Mouse (Mus musculus) gonadal fat pad, adult 2 months (tissue): ENCODE measurements at regions not wholly inside any gene's neighbourhood (a gene's known extent, or its start where the extent isn't known, plus 50 kb on each side); places are given as distances from the start of the nearest gene placed in this dataset.
"Not testable (repeated sequence)": the region's sequence is repeated elsewhere in the genome, so short reads cannot be mapped to it uniquely, and the experiment has no call there.

ENCODE experiments used
- DNase-seq: peaks from one replicate; pipeline ENCODE4 v3.0.0-alpha.2; 2012; ENCODE audit warnings: low read depth

DNA sequence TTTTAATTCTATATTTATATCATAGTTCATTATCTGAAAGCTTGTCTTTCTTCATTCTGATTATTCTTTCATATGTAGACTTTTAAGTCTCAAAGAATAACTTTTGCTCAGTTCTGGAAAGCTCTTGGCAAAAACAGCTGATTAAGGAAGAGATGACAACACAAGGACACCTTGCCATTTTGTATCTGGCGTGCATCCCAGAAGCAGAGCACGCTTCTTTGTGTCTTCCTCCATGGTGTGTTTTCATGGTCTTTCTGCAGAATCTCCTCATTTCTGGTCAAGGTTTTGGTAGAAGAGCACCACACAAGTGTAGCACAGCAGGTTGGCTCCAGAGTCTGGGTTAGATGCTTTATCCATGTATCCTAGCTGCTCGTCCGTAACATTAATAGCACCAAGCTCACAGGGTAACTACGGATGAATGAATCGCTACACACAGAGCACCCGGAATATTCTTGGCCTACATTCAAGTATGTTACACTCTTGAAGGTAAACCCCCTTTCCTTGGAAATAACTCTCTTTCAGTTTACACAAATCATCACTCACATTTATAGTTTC, 148.9 kb upstream of the Ddhd1 start:
- DNase-seq = no peak

DNA sequence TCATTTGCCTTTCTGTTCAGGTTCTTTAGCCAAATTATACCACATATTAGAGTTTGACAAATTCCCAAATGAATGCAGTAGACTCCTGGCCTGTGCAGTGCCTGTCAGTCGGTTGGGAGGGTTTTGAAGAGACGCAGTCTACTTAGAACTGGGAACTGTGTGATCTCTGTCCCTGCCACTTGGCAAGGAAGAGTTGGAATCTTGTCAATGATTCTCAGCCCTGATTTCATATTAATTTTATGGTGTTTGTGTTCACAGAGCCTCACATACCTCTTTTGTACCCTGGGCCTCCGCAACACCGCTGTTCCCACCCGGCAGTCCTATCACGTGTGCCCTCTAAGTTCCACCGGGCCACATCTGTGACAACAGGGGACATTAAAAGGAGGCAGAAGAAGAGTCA, 149.8 kb upstream of the Ddhd1 start:
- DNase-seq = no peak

DNA sequence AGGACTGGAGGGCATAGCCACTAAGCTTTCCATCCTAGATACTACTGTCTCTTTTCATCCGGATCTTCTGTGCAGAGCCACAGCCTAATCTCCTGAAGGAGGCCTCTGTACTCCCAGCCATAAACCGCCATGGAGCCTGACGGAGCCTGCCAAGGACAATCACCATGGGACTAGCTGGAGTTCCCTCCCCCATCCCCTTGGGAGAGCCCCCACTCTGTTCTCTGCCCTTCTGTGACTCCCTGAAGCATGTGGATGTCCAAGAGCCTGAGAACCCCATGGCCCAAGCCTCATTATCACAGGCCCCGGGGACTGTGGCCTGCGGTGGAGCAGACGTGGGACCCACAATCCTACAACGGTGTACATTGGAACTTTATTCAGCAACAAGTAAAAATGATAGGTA, 151.5 kb upstream of the Ddhd1 start:
- DNase-seq = no peak

DNA sequence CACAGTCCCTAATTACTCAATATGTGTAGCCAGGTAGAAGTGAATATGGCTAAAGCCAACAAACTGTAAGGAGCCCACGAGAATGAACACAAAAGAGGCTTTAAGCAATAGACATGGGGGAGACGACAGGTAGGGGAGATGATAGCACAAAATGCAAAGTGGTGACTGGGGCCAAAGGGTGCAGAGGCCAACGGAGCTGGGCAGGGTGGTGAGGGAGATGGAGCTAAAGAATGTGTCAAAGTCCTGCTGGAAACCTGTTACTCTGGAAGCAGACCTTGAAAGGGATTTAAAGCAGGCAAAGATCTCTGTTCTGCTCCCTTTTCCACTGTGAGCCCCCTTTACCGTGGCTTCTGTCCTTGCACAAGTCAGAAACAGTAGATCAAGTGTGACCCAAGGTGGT, 152.2 kb upstream of the Ddhd1 start:
- no peak for DNase-seq

DNA sequence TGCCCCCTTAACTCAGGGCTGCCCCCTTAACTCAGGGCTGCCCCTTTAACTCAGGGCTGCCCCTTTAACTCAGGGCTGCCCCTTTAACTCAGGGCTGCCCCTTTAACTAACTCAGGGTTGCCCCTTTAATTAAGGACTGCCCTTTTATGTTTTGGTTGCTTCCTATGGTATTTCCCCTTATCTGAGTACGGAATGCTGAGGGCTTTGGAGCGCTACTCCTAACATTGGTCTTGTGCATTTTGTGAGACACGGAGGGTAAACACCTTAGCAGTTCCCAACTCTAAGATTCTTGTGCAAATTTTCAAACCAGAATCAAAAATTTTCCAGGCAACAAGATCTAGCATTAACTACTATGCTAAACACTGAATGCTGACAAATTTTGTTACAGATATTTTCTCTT, 152.7 kb upstream of the Ddhd1 start:
- no peak for DNase-seq

DNA sequence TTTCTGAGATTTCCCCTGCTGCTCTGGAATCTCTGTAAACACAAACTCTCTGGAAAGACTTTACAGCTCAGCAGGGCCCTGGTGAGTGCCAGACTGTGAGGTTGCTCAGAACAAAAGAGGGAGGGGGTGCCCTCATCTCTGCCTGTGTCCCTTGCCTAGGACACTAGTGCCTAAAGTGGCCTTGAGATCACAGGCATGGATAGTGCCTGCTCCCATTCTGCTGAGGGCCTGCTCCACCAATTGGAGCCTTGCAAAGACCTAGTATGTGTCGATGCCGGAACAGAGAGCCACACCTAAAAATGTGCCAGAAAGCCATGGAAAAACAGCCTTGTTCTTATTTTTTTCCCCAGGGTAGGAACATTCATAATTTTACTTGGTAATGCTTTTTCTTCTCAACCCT, 157.7 kb upstream of the Ddhd1 start:
- no peak for DNase-seq

DNA sequence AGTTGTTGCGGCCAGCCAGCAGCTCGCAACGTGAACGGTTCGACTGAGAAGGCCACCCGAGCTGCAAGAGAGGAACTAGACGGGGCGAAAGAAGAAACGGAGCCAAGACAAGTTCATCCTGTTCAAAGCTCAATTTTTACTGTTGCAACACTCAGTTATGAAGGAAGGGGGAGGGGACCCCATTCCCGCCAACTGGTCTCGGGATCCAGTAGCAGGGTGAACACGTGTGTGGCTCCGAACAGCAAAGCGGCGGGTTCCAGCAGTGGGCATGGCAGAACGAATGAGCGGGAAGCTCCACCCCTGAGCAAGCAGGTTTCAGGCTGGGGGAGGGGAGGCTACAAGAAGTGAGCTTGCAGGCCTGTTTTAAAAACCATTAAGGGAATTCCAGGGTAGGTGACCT, 158.7 kb upstream of the Ddhd1 start:
- DNase-seq = not testable (repeated sequence)

DNA sequence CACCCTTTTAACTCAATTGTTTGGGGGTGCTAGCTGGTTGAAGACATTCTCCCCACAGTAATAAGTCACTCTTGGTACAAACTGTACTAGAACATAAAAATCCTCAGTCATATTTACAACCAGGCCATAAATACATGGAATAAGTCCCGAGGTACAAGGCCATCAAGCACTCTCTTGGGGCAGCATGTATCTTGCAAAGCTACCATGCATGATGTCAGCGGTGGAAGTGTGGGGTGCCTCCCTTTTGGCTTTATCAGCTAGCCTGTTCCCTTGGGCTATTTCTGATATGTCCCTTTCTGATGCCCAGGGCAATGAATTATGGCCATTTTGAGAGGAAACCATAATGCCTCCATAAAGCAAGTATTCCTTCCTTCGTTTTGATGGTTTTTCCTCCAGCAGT, 159.8 kb upstream of the Ddhd1 start:
- no peak for DNase-seq

DNA sequence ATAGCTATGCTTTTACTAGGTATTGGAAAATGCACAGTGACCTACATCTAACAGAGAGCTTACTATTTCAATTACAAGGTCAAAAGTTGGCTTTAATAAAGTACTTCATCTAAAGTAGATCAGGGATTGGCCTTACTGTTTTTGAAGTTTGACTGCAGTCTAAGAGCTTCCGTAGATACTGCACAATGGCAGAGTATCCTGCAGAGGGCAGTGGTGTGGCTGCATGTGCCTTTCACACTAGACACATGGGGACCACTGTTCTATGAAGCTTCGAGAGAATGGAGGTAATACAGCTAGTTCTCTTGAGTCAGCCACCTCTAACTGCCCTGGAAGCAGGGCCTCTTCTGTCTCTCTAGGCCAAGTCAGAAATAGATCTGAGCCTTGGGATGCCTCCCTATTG, 166.7 kb upstream of the Ddhd1 start:
- no peak for DNase-seq

DNA sequence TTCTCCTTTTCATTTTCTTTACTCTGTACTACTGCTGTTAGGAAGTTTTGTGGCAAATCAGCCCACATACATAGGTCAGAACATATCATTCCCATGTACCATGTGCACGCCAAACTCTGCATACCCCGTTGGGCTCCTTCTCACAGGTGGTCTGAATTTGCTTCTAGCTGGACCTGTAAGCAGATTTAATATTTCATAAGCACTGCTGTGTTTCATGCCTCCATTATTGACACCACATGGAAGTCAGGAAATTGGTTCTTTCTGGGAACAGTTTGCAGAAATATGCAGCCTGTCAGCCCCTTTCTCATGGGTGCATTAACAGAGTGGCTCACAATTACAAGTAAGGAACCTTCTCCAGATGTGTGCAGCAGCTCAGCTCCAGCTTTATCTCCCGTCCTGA, 168.1 kb upstream of the Ddhd1 start:
- DNase-seq = no peak

DNA sequence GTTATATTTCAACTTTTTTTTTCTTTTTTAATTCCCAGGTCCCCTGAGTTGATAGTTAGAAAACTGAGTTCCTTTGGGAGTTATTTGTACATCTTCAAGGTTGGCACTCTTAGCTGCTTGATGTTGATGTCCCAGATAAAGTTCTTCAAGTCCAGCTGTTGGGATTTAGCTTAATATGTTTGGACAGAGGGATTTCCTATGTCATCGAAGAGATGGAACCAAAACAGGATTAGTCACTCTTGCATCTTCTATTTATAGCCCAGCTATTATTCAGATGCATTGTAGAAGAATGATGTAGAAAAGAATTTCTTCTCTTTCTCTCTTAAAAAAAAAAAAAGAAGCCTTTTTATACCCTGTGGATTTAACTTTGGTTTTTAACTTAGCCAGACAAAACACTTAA, 169.2 kb upstream of the Ddhd1 start:
- no peak for DNase-seq

DNA sequence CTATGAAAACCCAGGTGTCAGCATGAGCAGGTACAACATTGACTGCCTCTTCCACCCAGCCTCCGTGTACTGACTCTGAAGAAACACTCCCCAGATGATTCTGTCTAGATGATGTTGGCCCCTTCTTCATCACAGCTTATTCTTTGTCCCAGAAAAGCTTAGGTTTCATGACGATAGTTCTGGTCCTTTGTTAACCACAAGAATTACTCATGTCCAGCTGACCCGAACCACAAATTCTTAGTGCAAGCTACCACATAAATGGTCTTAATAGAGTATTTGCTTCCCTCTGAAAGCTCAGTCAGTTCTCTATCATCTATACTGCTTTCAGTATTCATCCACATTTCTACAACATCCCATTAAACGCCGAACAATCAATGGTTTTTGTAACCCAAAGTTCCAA, 172.5 kb upstream of the Ddhd1 start:
- no peak for DNase-seq

DNA sequence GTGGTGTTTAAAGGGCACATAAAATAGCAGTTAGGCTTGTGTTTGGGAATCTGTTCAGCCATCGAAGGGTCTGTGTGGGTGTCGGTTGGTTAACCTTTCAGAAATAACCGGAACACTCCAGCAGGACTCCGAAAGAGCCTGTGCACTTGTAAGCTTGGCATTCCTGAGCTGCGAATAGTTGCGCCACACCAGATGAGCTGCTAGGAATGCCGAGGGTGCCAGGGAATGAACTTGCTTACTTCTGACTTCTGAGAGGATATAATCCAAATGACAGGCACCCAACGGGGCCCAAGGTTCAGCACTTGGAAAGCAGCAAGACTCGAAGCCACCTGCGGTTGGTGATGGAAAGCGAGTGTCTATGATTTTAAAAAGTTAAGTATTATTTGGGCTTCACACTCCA, 179.1 kb upstream of the Ddhd1 start:
- DNase-seq = peak; percentile 50

DNA sequence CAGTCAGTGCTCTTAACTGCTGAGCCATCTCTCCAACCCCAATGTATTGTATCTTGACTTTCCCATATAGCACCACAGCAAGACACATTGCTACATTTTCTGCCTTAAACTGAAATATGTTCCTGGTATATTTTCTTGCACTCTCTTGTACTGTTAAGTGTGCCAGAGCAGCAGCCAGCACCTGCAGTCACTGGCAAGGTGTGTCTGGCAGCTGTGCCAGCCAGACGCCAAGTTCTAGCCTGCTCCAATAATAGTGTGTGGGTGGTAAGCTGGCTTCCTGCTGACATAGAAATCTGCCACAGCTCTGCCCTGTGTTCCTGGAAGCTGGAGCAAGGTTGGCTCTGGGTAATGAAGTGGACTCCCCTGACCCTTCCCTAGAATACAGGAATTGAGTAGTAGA, 185.9 kb upstream of the Ddhd1 start:
- DNase-seq = peak; percentile 64

DNA sequence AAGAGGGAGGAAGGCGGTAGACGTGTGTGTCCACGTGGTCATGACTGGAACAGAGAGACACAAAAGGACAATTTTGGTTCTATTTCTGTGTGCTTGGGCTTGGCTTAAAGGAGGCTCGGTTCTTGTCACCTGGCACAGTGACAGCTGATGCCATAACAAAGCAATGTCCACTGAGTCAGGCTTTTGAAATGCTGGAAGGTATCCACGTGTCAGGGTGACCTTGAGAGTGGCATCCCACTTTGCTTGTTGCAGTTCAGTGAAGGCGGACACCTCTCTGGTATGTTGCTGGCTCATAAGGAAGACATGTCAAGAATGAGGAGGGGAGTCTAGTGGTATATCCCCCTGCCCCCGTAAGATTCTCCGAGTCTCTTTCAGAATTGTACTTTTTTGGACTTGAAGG, 192.6 kb upstream of the Ddhd1 start:
- DNase-seq = no peak

DNA sequence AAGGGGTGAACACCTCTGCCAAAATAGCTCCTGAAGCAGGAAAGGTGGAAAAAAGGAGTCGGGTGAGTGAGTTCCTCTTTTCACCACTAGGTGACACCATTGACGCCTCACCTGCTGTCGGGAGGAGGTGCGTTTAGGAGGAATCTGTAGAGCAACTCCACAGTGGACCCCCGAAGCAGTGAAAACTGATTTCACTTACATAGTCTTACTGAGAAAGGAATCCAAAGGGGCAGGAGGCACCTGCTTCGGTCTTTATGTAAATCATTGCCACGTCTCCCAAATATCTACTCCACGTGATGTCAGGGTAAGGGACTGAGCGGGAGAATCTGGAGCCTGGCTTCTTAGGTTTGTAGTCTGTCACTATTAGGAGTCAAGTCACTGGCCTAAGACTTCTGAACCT, 220.5 kb upstream of the Ddhd1 start:
- DNase-seq = no peak

DNA sequence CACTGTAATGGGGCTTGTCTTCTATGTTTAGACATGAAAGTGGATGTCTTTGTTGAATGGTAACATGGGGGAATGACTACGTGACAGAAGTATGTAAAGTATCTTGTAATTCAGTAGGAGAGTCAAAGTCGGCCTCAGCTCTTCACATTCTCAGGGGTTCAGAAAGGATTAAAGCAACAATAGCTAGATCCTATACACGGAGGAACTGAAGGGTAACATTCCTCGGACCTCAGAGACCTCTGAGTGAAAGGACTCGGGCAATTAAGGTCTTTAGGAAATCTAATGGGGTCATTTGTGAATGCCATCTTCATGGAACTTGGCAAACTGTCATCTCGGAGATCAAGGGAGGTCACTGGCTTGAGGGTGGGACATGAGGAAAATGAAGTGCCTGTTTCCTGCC, 262.8 kb upstream of the Ddhd1 start:
- no peak for DNase-seq

DNA sequence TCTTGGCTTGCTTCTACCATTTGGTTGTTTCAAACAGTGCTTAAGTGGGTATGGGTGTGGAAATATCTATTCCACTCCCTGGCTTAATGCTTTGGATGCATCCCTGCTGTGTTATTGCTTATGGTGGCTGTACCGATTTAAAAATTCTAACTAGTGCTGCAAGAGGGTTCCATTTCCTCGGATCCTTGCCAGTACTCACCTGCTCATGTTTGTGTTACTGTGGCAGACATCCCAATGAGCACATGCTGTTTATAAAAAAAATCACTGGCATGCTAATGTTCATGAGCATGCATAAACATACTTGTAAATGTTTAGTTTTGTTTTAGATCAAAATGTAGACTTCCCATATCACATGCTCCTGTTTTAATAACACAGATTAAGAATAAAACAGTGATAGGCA, 285.6 kb upstream of the Ddhd1 start:
- no peak for DNase-seq

DNA sequence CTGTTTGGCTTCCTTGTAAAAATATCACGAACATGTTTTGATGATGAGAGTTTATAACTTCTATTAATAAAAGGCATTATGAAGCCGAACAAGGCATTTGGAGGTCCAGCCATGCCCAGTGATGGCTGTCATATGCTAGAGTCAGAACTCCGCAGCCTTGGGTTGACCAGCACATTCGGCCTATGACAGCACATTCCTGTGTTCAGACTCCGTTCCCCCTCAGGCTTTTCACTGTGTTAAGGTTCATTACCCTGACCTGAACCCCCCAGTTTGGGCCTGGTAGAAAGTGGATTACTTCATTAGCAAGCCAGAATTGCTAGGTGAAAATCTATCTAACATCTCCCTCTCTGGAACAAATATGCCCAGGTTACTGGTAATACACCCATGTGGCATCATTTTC, 286.2 kb upstream of the Ddhd1 start:
- DNase-seq = no peak

DNA sequence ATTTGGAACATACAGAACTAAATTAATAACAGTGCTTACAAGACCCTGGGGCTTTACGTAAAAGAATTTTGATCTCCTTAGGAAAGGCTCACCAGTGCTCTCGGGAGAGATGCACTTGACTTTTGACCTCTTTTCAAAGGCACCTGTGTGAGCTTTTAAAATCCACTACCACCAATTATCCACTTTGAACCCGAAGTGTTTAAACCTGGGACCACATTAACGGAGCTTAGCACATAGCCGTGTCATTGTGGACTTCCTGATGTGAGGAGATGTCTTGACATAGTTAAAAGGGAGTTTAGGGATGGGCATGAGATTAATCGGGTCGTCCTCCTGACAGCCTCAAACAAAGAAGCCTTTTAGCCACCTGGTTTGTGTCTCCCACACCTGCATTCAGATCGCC, 286.6 kb upstream of the Ddhd1 start:
- DNase-seq = no peak

DNA sequence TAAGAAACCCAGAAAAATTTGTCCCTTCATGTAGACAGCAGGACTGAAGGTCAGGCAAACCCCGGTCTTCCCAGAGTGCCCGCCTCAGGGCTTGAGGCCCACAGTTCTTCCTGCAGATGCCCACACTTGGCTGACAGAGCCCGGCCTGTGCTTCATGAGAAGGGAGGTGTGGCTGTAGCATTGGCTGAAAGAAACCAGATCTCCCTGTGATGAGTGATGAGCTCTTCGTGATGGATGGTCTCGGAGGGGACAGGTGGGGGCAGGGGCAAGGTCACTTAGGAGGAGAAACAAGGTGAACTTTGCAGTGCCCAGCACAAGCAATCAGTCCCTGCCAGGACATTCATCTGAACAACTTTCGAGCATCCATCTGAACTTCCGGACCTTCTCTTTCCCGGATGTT, 298.7 kb upstream of the Ddhd1 start:
- DNase-seq = no peak

DNA sequence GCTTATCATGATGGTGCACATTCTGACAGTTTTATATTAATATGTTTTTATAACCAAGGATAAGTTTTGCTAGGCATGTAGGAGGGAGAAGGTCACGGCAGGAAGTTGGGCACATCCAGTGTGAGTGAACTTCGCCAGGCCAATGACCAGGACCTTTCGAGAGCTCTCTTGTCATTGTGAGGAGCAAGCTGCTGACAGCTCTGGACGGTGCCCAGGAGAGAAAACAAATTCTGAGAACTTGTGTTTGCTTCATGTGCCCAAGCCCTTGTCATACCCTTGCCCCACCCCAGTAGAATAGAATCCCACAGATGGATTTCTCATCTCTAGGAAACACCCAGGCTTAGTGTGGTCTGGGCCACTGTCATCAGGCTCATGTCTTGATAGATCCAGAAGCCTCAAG, 304.5 kb upstream of the Ddhd1 start:
- DNase-seq = no peak

DNA sequence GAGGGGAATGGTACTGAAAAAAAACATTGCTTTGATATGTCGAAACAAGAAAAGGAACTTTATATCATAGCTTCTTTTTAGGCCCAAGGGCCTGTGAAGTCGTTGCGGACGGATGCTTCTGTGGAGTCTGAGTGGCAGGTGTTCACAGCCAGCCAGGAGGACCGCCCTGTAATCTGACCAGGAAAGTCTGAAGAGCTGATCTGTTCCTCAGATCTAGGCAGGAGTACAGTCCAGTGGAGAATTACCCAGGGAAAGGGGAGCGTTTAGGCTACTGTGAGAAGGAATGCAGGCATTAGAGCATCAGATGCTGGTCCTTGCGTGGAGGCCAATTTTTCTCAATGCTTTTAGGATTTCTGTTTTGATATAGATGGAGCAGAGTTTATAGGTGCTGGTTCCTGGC, 306.1 kb upstream of the Ddhd1 start:
- DNase-seq = no peak

DNA sequence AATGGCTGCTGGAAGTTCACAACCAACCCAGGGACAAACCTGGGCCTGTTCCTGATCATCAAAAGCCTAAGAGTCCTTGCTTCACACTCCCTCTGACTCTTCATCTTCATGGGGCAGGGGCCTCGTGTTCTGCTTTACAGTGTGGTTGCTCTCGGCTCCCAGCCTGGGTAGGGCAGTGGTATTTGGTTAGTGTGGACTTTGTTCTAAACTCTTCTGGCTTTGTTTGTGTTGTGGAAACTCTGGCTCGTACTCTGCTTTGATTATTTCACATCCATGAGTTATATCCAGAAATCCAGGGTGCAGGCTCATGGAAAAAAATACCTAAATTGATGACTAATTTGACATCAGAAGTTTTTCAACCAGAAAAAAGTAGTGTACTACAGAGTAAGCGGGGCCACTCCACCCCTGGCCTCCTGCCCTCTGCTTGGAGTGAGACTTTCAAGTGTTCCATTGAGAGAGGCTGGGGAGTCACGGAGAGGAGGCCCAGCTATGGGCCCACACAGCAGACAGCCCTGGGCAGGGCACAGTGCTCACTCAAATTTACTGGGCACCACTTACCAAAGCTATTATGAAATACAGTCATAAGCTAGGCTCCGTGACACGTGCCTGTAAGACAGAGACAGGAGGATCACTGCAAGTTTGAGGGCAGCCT, 325.4 kb upstream of the Ddhd1 start:
- DNase-seq = no peak
